Comparison of ENCODE assay signal across 8 mouse cellular contexts in the genomic region with DNA sequence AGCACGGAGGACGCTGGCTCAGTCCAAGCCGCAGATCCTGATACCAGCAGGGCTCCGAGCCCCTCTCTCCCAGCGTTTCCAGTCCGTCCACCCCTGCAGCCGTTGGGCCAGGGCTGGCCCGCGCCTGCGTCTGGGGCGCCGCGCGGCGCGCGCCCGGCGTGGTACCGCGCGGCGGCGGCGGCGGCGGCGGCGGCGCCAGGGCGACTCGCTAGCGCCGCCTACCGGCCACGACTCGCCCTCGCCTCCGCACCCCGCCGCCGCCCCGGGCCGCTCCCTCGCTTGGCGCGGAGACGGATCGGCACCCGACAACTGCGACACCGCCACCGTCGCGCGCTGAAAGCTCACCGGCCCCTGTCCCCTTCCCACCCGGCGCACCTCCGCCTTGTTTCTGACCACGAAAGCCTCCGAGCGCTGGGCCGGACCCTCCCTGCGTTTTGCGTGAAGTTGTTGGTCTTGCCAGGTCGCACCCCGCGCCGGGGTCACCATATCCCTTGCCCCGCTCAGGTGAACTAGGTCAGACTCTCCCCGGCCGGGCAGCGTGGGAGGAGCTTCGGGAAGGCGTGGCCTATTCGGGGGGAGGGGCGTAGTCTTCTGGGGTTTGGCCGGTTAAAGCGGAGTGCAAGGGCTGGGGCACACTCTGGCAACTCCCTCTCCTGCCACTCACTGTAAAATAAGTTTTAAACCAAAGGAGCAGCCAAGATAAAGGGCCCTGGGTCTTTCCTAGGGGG. TPM values are rescaled to one million over a fixed set of nuclear protein-coding genes. Genes with fewer than 3 reads are reported as not detected.
DNase-seq lines count a peak whose midpoint lies in the region; ATAC-seq lines count a peak whose summit lies in the region.

A gene (minus strand): TSS at position 560 of the 728 bp plus-strand sequence.

- H3K27ac ChIP-seq in brown adipose tissue, adult 24 weeks (replicated peaks; ENCODE audit: low read depth, low read length) = peak within 1 kb of the TSS; percentile 92
- peak within 1 kb of the TSS; percentile 94 for H3K27ac ChIP-seq in heart, embryonic 12.5 days (ENCODE audit: poor library complexity, severe bottlenecking)
- H3K27ac ChIP-seq in kidney, embryonic 16.5 days (ENCODE audit: low read length) = peak within 1 kb of the TSS; percentile 93

- no peaks in the 10 kb centered on the region for H3K9me3 ChIP-seq in heart, embryonic 12.5 days (replicated peaks)
- no peaks in the 10 kb centered on the region for H3K9me3 ChIP-seq in kidney, embryonic 16.5 days (ENCODE audit: low read length)

- peaks cover 51% of the 10 kb centered on the region for H3K36me3 ChIP-seq in heart, embryonic 12.5 days
- H3K36me3 ChIP-seq in kidney, embryonic 16.5 days (ENCODE audit: insufficient read depth, low read length) = peaks cover 22% of the 10 kb centered on the region; the same call in 1 of the 2 replicates

- ATAC-seq in erythroid progenitor cell, adult 5-6 weeks (replicated peaks; ENCODE audit: low FRiP score, poor library complexity, severe bottlenecking) = peak; percentile 88
- ATAC-seq in heart, embryonic 12.5 days (ENCODE audit: insufficient number of reproducible peaks, low FRiP score) = peak; percentile 87
- ATAC-seq in kidney, embryonic 16.5 days (ENCODE audit: low FRiP score, low TSS enrichment) = peak; percentile 78

- under 1% methylated on average over 80 of the region's 80 CpGs for WGBS in heart, embryonic 12.5 days
- WGBS in kidney, embryonic 16.5 days = under 1% methylated on average over 61 of the region's 80 CpGs

- peak within 1 kb of the TSS; percentile 83 for H3K9ac ChIP-seq in heart, embryonic 12.5 days
- peak within 1 kb of the TSS; percentile 69 for H3K9ac ChIP-seq in kidney, embryonic 16.5 days (replicated peaks; ENCODE audit: low read length)

- H3K4me1 ChIP-seq in brown adipose tissue, adult 24 weeks (ENCODE audit: control insufficient read depth, insufficient read depth, insufficient read length, low read length) = peaks cover 15% of the 10 kb centered on the region
- peaks cover 39% of the 10 kb centered on the region for H3K4me1 ChIP-seq in heart, embryonic 12.5 days (replicated peaks)
- peaks cover 41% of the 10 kb centered on the region for H3K4me1 ChIP-seq in kidney, embryonic 16.5 days (ENCODE audit: insufficient read depth, low read length)

- DNase-seq in CD4-positive, CD25-positive, alpha-beta regulatory T cell, adult 2 months (ENCODE audit: low read depth, low spot score) = peak; percentile 94
- DNase-seq in liver = peak; percentile 96
- DNase-seq in monocyte, adult 2 months (ENCODE audit: low read depth in 1 of 2, low spot score in 2 of 2) = peak; percentile 62 to 94
- peak; percentile 97 for DNase-seq in spleen, postnatal 14 days (ENCODE audit: low spot score in 2 of 2)

- H3K4me2 ChIP-seq in heart, embryonic 12.5 days = peak within 1 kb of the TSS; percentile 84
- peak within 1 kb of the TSS; percentile 62 for H3K4me2 ChIP-seq in kidney, embryonic 16.5 days (replicated peaks; ENCODE audit: low read depth, low read length)

- H3K27me3 ChIP-seq in heart, embryonic 12.5 days (replicated peaks) = no peaks in the 10 kb centered on the region
- no peaks in the 10 kb centered on the region for H3K27me3 ChIP-seq in kidney, embryonic 16.5 days (ENCODE audit: insufficient read depth, low read length)

- H3K4me3 ChIP-seq in brown adipose tissue, adult 24 weeks (ENCODE audit: insufficient read depth, low read depth, low read length) = peak within 1 kb of the TSS; percentile 83
- H3K4me3 ChIP-seq in heart, embryonic 12.5 days = peak within 1 kb of the TSS; percentile 61
- peak within 1 kb of the TSS; percentile 57 for H3K4me3 ChIP-seq in kidney, embryonic 16.5 days (ENCODE audit: low read length)

RNA-seq across cellular contexts. Expression of the gene that starts here (rescaled TPM):
- polyA plus RNA-seq in brown adipose tissue, adult 24 weeks (2012; ENCODE audit: insufficient read depth, insufficient read length, missing spikeins) = 120 and 127 TPM in 2 replicates
- total RNA-seq in erythroid progenitor cell, adult 5-6 weeks (2015; ENCODE audit: low replicate concordance) = 62.3 and 66.7 TPM in 2 replicates
- total RNA-seq in erythroid progenitor cell, adult 5-6 weeks (2017; ENCODE audit: low replicate concordance) = 36.5 and 69.8 TPM in 2 replicates
- polyA plus RNA-seq in heart, embryonic 12.5 days (2016; fragmentation: Nextera tagmentation; extraction: Ambion mirVana) = 20.9 and 22.0 TPM in 2 replicates
- 42.8 and 47.1 TPM in 2 replicates for polyA plus RNA-seq in kidney, embryonic 16.5 days (2015; fragmentation: Nextera tagmentation; extraction: Ambion mirVana)

Comparison
In these comparisons a context has a peak if more than half of its experiments do, and no peak if none do; other contexts are left out.
1. Peak in every context shown above with its lines: DNase-seq, ATAC-seq, H3K4me3 ChIP-seq and H3K27ac ChIP-seq.